Mouse (Mus musculus): ENCODE measurements around the gene Med12l. TPM values are rescaled to one million over a fixed set of nuclear protein-coding genes. Genes with fewer than 3 reads are reported as not detected.
"Not testable (repeated sequence)": the region's sequence is repeated elsewhere in the genome, so short reads cannot be mapped to it uniquely, and the experiment has no call there.

The Med12l gene
- polyA plus RNA-seq, 1 experiment from 2014 or later: 2.3 TPM

DNA sequence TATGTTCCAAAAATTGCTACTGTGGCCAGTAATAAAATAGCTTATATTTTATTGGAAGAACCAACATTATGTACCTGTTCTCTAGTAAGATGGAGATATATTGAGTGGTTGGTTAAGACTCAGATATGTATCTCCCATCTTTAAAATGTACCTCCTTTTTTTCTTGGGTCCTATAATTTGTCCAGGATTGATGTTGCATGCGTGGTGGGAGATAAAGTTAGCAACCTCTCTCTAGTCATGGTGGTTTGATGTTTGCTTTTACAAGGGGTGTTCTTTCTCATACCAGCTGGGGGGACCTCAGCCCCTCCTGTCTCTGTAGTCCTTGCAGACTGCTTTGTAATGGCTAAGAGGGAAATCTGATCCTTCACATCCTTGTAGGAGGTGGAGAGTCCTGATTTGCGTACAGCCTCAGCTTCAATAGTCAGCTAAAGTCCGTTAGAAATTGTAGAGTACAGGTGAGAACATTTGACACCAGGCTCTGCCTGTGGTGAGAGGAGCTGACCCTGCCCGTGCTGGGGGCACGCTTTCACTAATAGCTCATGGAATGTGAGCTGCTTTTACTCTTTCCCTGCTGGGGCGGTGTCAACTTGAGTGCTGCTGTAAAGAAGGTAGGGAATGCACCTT is 74.8 kb downstream of the Med12l start:
- WGBS: 17% methylated on average over 6 of the region's 6 CpGs
- no peak overlapping the region for H3K4me3 ChIP-seq
- H3K9me3 ChIP-seq (replicated peaks): no peaks in the 10 kb centered on the region
- no peaks in the 10 kb centered on the region for H3K27me3 ChIP-seq (ENCODE audit: low read depth, poor library complexity, severe bottlenecking)
- no peaks in the 10 kb centered on the region for H3K36me3 ChIP-seq
- DNase-seq (ENCODE audit: low spot score): no peak
- no peak overlapping the region for H3K27ac ChIP-seq (replicated peaks)
- H3K4me1 ChIP-seq: peaks cover 14% of the 10 kb centered on the region

- Histone ChIP-seq H3K9me3 (replicated peaks) (no peaks in the 10 kb centered on the region), H3K4me3 (no peak overlapping the region), H3K4me1 (peaks cover 14% of the 10 kb centered on the region), H3K36me3 (no peaks in the 10 kb centered on the region), H3K27me3 (ENCODE audit: low read depth, poor library complexity, severe bottlenecking) (no peaks in the 10 kb centered on the region), H3K27ac (replicated peaks) (no peak overlapping the region)
- DNase-seq (ENCODE audit: low spot score): no peak
- WGBS: 23% methylated on average over 7 of the region's 7 CpGs
Measured at GRCm38 (mm10) chr3:59080919-59081318, 75.3 kb downstream of the Med12l start.

GRCm38 (mm10) chr3:59092702-59093101 is 87.1 kb downstream of the Med12l start:
- H3K36me3 ChIP-seq: peaks cover 3% of the 10 kb centered on the region; the same call in 1 of the 2 replicates
- 87% methylated on average over 11 of the region's 11 CpGs for WGBS
- 0 out of 2 replicates have a peak, but pooled peaks cover 4% of the 10 kb centered on the region for H3K4me1 ChIP-seq
- no peaks in the 10 kb centered on the region for H3K27me3 ChIP-seq (ENCODE audit: low read depth, poor library complexity, severe bottlenecking)
- H3K9me3 ChIP-seq (replicated peaks): no peaks in the 10 kb centered on the region
- H3K27ac ChIP-seq (replicated peaks): no peak overlapping the region
- no peak overlapping the region for H3K4me3 ChIP-seq
- DNase-seq (ENCODE audit: low spot score): no peak

GRCm38 (mm10) chr3:59097421-59097820 is 91.8 kb downstream of the Med12l start:
- WGBS: 80% methylated on average over 6 of the region's 6 CpGs

DNA sequence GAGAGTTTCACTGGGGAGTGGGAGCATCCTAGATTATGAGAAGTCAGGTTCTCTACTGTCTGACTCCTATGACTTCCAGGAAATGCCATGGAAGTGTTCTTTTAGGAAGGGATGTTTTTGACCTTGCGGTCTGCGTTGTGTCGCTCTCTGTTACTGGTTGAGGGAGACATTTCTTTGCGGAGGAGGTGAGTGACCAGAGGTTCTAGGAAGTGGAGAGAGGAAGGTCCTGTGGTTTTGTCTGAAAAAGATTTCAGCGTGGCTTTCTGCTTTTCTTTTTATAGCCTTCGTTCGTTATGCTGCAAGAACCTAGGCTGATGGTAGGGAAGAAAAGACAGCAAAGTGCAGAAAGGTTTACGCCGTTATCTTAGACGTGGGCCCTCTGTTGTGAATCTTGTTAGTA is 92.9 kb downstream of the Med12l start:
- Histone ChIP-seq H3K27ac (replicated peaks) (no peak overlapping the region), H3K27me3 (ENCODE audit: low read depth, poor library complexity, severe bottlenecking) (no peaks in the 10 kb centered on the region), H3K36me3 (peaks cover 1% of the 10 kb centered on the region; the same call in 1 of the 2 replicates), H3K9me3 (replicated peaks) (no peaks in the 10 kb centered on the region), H3K4me3 (no peak overlapping the region), H3K4me1 (0 out of 2 replicates have a peak, but pooled peaks cover 4% of the 10 kb centered on the region)
- 92% methylated on average over 10 of the region's 10 CpGs for WGBS
- DNase-seq (ENCODE audit: low spot score): no peak

More at GRCm38 (mm10) chr3:59097421-59097820, 91.8 kb downstream of the Med12l start:
- Histone ChIP-seq H3K4me3 (no peak overlapping the region), H3K27me3 (ENCODE audit: low read depth, poor library complexity, severe bottlenecking) (no peaks in the 10 kb centered on the region), H3K4me1 (0 out of 2 replicates have a peak, but pooled peaks cover 4% of the 10 kb centered on the region), H3K9me3 (replicated peaks) (no peaks in the 10 kb centered on the region), H3K36me3 (peaks cover 3% of the 10 kb centered on the region; the same call in 1 of the 2 replicates), H3K27ac (replicated peaks) (no peak overlapping the region)
- DNase-seq (ENCODE audit: low spot score): no peak

DNA sequence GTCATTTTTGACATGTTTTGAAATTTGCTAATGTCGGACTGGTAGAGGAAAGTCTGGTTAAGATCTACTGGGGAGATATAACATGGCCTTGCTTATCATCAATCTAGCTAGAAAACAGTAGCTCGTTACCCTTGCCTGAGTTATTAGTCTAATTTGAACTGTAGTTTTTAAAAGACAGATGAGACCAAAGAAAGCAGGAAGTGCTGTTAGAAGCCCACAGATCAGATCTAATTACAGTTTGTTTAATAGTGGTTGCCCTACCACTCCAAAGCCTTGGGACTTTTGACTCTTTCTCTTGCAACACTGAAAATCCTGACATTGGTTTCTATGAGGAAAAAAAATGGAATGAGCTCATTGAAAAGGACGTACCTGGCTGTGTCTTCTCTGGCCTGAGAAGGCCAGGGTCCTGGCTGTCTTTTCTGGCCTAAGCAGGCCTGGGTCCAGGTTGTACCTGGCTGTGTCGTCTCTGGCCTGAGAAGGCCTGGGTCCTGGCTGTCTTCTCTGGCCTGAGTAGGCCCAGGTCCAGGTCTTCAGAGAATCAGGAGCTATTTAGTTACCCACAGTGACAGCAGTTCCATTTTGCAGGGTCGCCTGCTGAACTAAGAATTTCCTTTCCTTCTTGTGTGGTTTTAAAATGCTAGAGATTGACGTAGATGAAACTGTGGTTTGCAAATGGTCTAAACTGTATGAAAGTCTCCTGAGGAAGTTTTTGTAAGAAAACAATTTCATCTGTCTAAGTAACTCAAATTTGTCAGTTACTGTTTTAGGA is 95.8 kb downstream of the Med12l start, which contains the start of gene Gpr171:
Gpr171 (minus strand) TSS at position 604 of the 769 bp plus-strand sequence.
- DNase-seq (ENCODE audit: low spot score): no peak
- Histone ChIP-seq H3K27ac (replicated peaks) (no peak within 1 kb of the TSS), H3K9me3 (replicated peaks) (no peaks in the 10 kb centered on the region), H3K27me3 (ENCODE audit: low read depth, poor library complexity, severe bottlenecking) (no peaks in the 10 kb centered on the region), H3K4me1 (0 out of 2 replicates have a peak, but pooled peaks cover 4% of the 10 kb centered on the region), H3K36me3 (no peaks in the 10 kb centered on the region), H3K4me3 (no peak within 1 kb of the TSS)
- 89% methylated on average over 6 of the region's 6 CpGs for WGBS

DNA sequence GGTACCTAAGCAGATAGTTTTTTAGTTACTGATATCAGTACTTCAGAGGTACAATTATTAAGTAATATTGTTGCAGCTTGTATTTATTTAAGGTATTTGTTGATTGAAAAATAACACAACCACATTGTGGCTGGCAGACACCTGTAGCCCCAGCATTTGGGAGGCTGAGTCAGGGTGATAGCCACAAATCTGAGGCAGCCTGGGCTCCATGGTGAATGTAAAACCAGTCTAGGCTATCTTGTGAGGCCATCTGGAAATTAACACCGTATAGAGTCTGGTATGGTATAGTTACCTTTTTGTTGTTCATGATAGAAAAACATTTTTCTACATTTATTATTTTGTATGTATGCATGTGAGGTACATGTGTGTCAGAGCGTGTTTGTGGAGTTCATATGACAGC is 96.5 kb downstream of the Med12l start:
- no peaks in the 10 kb centered on the region for H3K9me3 ChIP-seq (replicated peaks)

DNA sequence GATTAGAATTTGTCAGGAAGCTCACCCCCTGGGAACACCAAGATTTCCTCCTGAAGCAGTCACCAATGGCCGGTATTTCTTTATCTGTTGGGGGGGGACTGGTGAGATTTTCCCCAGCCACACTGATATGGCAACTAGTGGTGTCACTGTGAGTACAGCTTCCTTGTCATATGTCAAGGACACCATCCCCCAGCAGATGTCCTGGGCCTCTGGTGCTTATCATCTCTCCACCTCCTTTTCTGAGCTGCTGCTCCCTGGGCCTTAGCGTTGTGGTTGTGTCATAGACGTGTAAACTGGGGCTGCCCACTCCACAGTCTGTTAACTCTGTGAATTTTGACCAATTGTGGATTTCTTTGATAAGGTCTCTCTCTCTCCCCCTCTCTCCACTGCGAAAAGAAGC is 98.8 kb downstream of the Med12l start:
- no peak for DNase-seq (ENCODE audit: low spot score)
- Histone ChIP-seq H3K4me1 (no peaks in the 10 kb centered on the region), H3K9me3 (replicated peaks) (no peaks in the 10 kb centered on the region), H3K27me3 (ENCODE audit: low read depth, poor library complexity, severe bottlenecking) (no peaks in the 10 kb centered on the region), H3K4me3 (no peak overlapping the region), H3K27ac (replicated peaks) (no peak overlapping the region), H3K36me3 (no peaks in the 10 kb centered on the region)
- WGBS: 80% methylated on average over 4 of the region's 4 CpGs

More for the DNA sequence above, 96.5 kb downstream of the Med12l start:
- Histone ChIP-seq H3K27me3 (ENCODE audit: low read depth, poor library complexity, severe bottlenecking) (no peaks in the 10 kb centered on the region), H3K4me3 (no peak overlapping the region), H3K36me3 (no peaks in the 10 kb centered on the region), H3K4me1 (0 out of 2 replicates have a peak, but pooled peaks cover 2% of the 10 kb centered on the region), H3K27ac (replicated peaks) (no peak overlapping the region)
- DNase-seq (ENCODE audit: low spot score): no peak
- 96% methylated on average over 2 of the region's 2 CpGs for WGBS

- no peaks in the 10 kb centered on the region for H3K27me3 ChIP-seq (ENCODE audit: low read depth, poor library complexity, severe bottlenecking)
- WGBS: 89% methylated on average over 4 of the region's 4 CpGs
Measured at GRCm38 (mm10) chr3:59107439-59107838, 101.8 kb downstream of the Med12l start.

DNA sequence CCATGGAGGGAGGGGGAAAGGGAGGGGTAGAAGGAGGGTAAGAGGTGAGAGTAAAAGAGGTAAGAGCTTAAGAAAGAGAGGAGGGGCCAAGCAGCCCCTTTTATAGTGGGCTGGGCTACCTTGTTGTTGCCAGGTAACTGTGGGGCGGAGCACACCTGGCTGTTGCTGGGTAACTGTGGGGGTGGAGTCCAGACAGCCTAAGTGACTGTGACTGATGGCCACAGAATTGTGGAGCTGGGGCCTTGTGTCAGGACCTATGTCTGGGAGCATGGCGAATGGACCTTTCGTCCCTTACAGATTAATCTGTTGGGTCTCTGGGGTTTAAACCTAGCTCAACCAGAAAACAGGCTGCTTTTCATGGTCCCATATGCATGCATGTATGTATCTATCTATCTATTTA is 104.2 kb downstream of the Med12l start:
- 91% methylated on average over 3 of the region's 3 CpGs for WGBS
- DNase-seq (ENCODE audit: low spot score): not testable (repeated sequence)

More at GRCm38 (mm10) chr3:59107439-59107838, 101.8 kb downstream of the Med12l start:
- no peak for DNase-seq (ENCODE audit: low spot score)
- Histone ChIP-seq H3K9me3 (replicated peaks) (no peaks in the 10 kb centered on the region), H3K36me3 (no peaks in the 10 kb centered on the region), H3K4me1 (no peaks in the 10 kb centered on the region), H3K4me3 (no peak overlapping the region), H3K27ac (replicated peaks) (no peak overlapping the region)

DNA sequence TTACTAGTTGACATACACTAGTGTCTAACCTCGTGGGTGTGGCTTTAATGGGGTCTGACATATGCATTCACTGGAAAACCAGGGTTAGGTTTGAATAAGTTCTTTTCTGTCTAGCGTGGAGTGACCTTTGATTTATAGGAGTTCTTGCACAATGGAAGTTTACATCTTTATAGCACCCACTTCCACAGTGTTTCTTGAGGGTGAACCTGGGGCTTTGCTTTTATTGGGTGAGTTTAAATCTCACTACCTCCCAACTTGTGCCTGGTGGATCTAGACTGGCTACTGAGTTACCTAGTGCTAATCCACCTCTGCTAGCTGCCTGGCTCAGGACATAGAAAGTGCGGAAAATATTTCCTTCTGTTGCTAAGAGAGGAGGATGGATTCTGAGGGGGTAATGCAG is 106.3 kb downstream of the Med12l start:
- H3K4me3 ChIP-seq: no peak overlapping the region
- no peaks in the 10 kb centered on the region for H3K27me3 ChIP-seq (ENCODE audit: low read depth, poor library complexity, severe bottlenecking)
- H3K4me1 ChIP-seq: no peaks in the 10 kb centered on the region
- H3K9me3 ChIP-seq (replicated peaks): no peaks in the 10 kb centered on the region
- WGBS: 87% methylated on average over 3 of the region's 3 CpGs
- peaks cover 9% of the 10 kb centered on the region; the same call in 1 of the 2 replicates for H3K36me3 ChIP-seq
- DNase-seq (ENCODE audit: low spot score): no peak
- no peak overlapping the region for H3K27ac ChIP-seq (replicated peaks)

More for the DNA sequence above, 104.2 kb downstream of the Med12l start:
- H3K27ac ChIP-seq (replicated peaks); H3K27me3 ChIP-seq (ENCODE audit: low read depth, poor library complexity, severe bottlenecking); H3K36me3 ChIP-seq; H3K9me3 ChIP-seq (replicated peaks); H3K4me1 ChIP-seq; H3K4me3 ChIP-seq: not testable (repeated sequence)

- not testable (repeated sequence) for H3K27ac ChIP-seq (replicated peaks); H3K36me3 ChIP-seq; H3K27me3 ChIP-seq (ENCODE audit: low read depth, poor library complexity, severe bottlenecking); DNase-seq (ENCODE audit: low spot score); H3K4me3 ChIP-seq; H3K9me3 ChIP-seq (replicated peaks); H3K4me1 ChIP-seq
- WGBS: 96% methylated on average over 4 of the region's 4 CpGs
Measured at GRCm38 (mm10) chr3:59113291-59113690, 107.7 kb downstream of the Med12l start.

All from midbrain, embryonic 10.5 days (tissue).